ENCODE assay signal across 22 mouse cellular contexts in genomic region chr8:61313016-61313415, GRCm38 (mm10).
DNase-seq lines count a peak whose midpoint lies in the region; TF ChIP-seq lines count a peak whose summit lies in the region.
"Had no signal": no experiment of that assay in that cellular context is flagged by ENCODE, and none has a peak within 500 bp of the region (broad histone marks: within the 10 kb centered on the region; RNA-seq: fewer than 3 reads in every experiment).

No protein-coding gene starts in this region.

- peak; percentile 50 for TF ChIP-seq CTCF in heart, adult 2 months (IDR thresholded peaks at IDR 0.05)

- no peak for TF ChIP-seq EP300 in heart, adult 2 months (IDR thresholded peaks at IDR 0.05; ENCODE audit: insufficient read depth, low read depth, low read length)

- DNase-seq in heart, adult 2 months: no peak
- no peak for DNase-seq in heart, postnatal 4 days
- DNase-seq in lung, postnatal 10 days: peak; percentile 62
- no peak for DNase-seq in lung, postnatal 14 days
- DNase-seq in adipocyte (ENCODE audit: low spot score): peak; percentile 50
- peak; percentile 32 to 49 for DNase-seq in lung, postnatal 4 days
- DNase-seq in urinary bladder, postnatal 25 days (ENCODE audit: low spot score): no peak
- DNase-seq: adrenal gland, adult 2 months; adrenal gland, postnatal 36 days; cerebellum, adult 8-10 months; cerebellum, postnatal 25 days; heart, postnatal 36 days; kidney, adult 9 months; kidney, postnatal 10 days; layer of hippocampus, adult 9-11 months; liver; thymus, postnatal 4 days had no signal

- H3K27me3 ChIP-seq in heart, adult 2 months (ENCODE audit: control insufficient read depth, insufficient read depth, low read length): no peaks in the 10 kb centered on the region
- H3K27me3 ChIP-seq: forebrain, embryonic 15.5 days; hindbrain, embryonic 13.5 days; liver, embryonic 15.5 days; neural tube, embryonic 13.5 days had no signal

- no peak for TF ChIP-seq POLR2A in heart, adult 2 months (IDR thresholded peaks at IDR 0.05; ENCODE audit: insufficient read depth, low read depth, low read length)

- no peak overlapping the region for H3K9ac ChIP-seq in heart, adult 2 months (ENCODE audit: low read depth, low read length)
- H3K9ac ChIP-seq: forebrain, embryonic 15.5 days; hindbrain, embryonic 13.5 days; liver, embryonic 15.5 days; neural tube, embryonic 13.5 days had no signal

- peaks cover 14% of the 10 kb centered on the region for H3K4me1 ChIP-seq in heart, adult 2 months (ENCODE audit: control insufficient read depth, insufficient read depth, low read length)
- H3K4me1 ChIP-seq: liver, embryonic 15.5 days had no signal

- H3K79me2 ChIP-seq in heart, adult 2 months (replicated peaks; ENCODE audit: control insufficient read depth, insufficient read depth, low read length): no peaks in the 10 kb centered on the region; the same call in 1 of the 2 replicates

- WGBS in heart, adult 2 months: 61% methylated on average over 7 of the region's 7 CpGs

- H3K4me3 ChIP-seq in heart, adult 2 months: no peak overlapping the region
- H3K4me3 ChIP-seq: forebrain, embryonic 15.5 days; hindbrain, embryonic 13.5 days; liver, embryonic 15.5 days; neural tube, embryonic 13.5 days had no signal

- H3K36me3 ChIP-seq in heart, adult 2 months (ENCODE audit: control insufficient read depth, insufficient read depth, low read length): no peaks in the 10 kb centered on the region
- H3K36me3 ChIP-seq: forebrain, embryonic 15.5 days; hindbrain, embryonic 13.5 days; liver, embryonic 15.5 days had no signal

- intact Hi-C loops in heart, adult 2 months (cut with DNase I): loop anchor here (5.0 kb wide), 1 partner anchor 41 kb away; no protein-coding TSS in a partner anchor

- peak overlapping the region; percentile 50 for H3K27ac ChIP-seq in heart, adult 2 months
- H3K27ac ChIP-seq: forebrain, embryonic 15.5 days; hindbrain, embryonic 13.5 days; liver, embryonic 15.5 days; macrophage; neural tube, embryonic 13.5 days had no signal

Comparison
In these comparisons a context has a peak if more than half of its experiments do, and no peak if none do; other contexts are left out.
1. DNase-seq: peak in lung, postnatal 10 days (single experiment), adipocyte (single experiment) and lung, postnatal 4 days (2 of 2); none in heart, adult 2 months (0 of 2), heart, postnatal 4 days (single experiment), lung, postnatal 14 days (single experiment) and urinary bladder, postnatal 25 days (single experiment).